Mouse (Mus musculus) C2C12 (cell line): Measurements from ENCODE around the gene Scarb1. TPM values are rescaled to one million over a fixed set of nuclear protein-coding genes. Genes with fewer than 3 reads are reported as not detected.

Source experiments
- H3K27me3 ChIP-seq: one replicate; pipeline ENCODE4 v1.6.1; 2011; ENCODE audit not compliant: control insufficient read depth, insufficient read depth, insufficient read length
- H3K36me3 ChIP-seq: one replicate; pipeline ENCODE4 v1.6.1; 2011; ENCODE audit not compliant: control insufficient read depth, insufficient read depth
- H3K4me3 ChIP-seq: one replicate; pipeline ENCODE4 v1.5.1; 2011; ENCODE audit warnings: mild to moderate bottlenecking, control low read depth; ENCODE audit not compliant: poor library complexity, insufficient read depth, severe bottlenecking
- H3K79me2 ChIP-seq: one replicate; pipeline ENCODE4 v1.6.1; 2011; ENCODE audit not compliant: control insufficient read depth, insufficient read depth
- H3K79me3 ChIP-seq: one replicate; pipeline ENCODE4 v1.6.1; 2011; ENCODE audit warnings: low read depth, control low read depth
- H3ac ChIP-seq: one replicate; pipeline ENCODE3; 2011; ENCODE audit warnings: low read depth; ENCODE audit not compliant: control insufficient read depth, insufficient read length
- CEBPB ChIP-seq: IDR thresholded peaks from one replicate; pipeline ENCODE4 v1.6.1; 2011; ENCODE audit warnings: low read depth, mild to moderate bottlenecking, control low read depth, moderate library complexity
- CTCF ChIP-seq: IDR thresholded peaks from one replicate; pipeline ENCODE4 v1.5.1; 2011; ENCODE audit not compliant: control insufficient read depth, insufficient read depth, insufficient read length
- FOSL1 ChIP-seq: IDR thresholded peaks from one replicate; pipeline ENCODE4 v1.8.0; 2011; ENCODE audit warnings: mild to moderate bottlenecking, low read length; ENCODE audit not compliant: poor library complexity, insufficient read depth, severe bottlenecking
- MAX ChIP-seq: IDR thresholded peaks from one replicate; pipeline ENCODE4 v1.6.1; 2011; ENCODE audit warnings: mild to moderate bottlenecking, control low read depth
- MYOD1 ChIP-seq: IDR thresholded peaks from one replicate; pipeline ENCODE4 v1.6.1; 2011; ENCODE audit warnings: low read depth; ENCODE audit not compliant: control insufficient read depth, insufficient read length
- MYOG ChIP-seq: IDR thresholded peaks from one replicate; pipeline ENCODE4 v1.6.1; 2011; ENCODE audit not compliant: control insufficient read depth, insufficient read length; ENCODE audit errors: extremely low read depth
- USF1 ChIP-seq: IDR thresholded peaks from one replicate; pipeline ENCODE4 v1.6.1; 2011; ENCODE audit warnings: low read depth, mild to moderate bottlenecking, control low read depth, moderate library complexity
- polyA plus RNA-seq: library from polyadenylated mRNA; unstranded; fragments of >200 nt; fragmentation: generic; extraction: Trizol; gene quantifications from one replicate; pipeline ENCODE4 v1.2.1, GENCODE M21; 2012; ENCODE audit warnings: missing spikeins

Scarb1 gene
- polyA plus RNA-seq, 1 experiment: 31.4 TPM

- no peaks in the 10 kb centered on the region for H3K27me3 ChIP-seq
- H3K79me3 ChIP-seq: no peaks in the 10 kb centered on the region
- TF ChIP-seq MYOD1: no peak
- TF ChIP-seq MAX: no peak
- no peak for TF ChIP-seq CTCF
- TF ChIP-seq USF1: no peak
- no peak for TF ChIP-seq MYOG
- no peak for TF ChIP-seq CEBPB
- no peak for TF ChIP-seq FOSL1
- no peak overlapping the region for H3K4me3 ChIP-seq
- no peaks in the 10 kb centered on the region for H3K36me3 ChIP-seq
- H3K79me2 ChIP-seq: no peaks in the 10 kb centered on the region
- no peak overlapping the region for H3ac ChIP-seq
Measured at GRCm38 (mm10) chr5:125278314-125278713, 62.6 kb downstream of the Scarb1 start.

GRCm38 (mm10) chr5:125277313-125277712, 63.6 kb downstream of the Scarb1 start:
- H3K4me3 ChIP-seq: no peak overlapping the region
- H3K36me3 ChIP-seq: no peaks in the 10 kb centered on the region
- no peaks in the 10 kb centered on the region for H3K79me2 ChIP-seq
- H3ac ChIP-seq: no peak overlapping the region
- no peaks in the 10 kb centered on the region for H3K27me3 ChIP-seq
- H3K79me3 ChIP-seq: no peaks in the 10 kb centered on the region
- TF ChIP-seq MAX (no peak), CEBPB (no peak), MYOD1 (no peak), CTCF (no peak), MYOG (no peak), USF1 (no peak), FOSL1 (no peak)

- H3K79me2 ChIP-seq: no peaks in the 10 kb centered on the region
- no peaks in the 10 kb centered on the region for H3K36me3 ChIP-seq
- H3K27me3 ChIP-seq: no peaks in the 10 kb centered on the region
- no peak overlapping the region for H3ac ChIP-seq
- H3K79me3 ChIP-seq: no peaks in the 10 kb centered on the region
- H3K4me3 ChIP-seq: no peak overlapping the region
- no peak for TF ChIP-seq USF1
- no peak for TF ChIP-seq CTCF
- TF ChIP-seq MAX: no peak
- no peak for TF ChIP-seq FOSL1
- no peak for TF ChIP-seq MYOG
Measured at GRCm38 (mm10) chr5:125276765-125277164, 64.1 kb downstream of the Scarb1 start.

GRCm38 (mm10) chr5:125275315-125275714, 65.6 kb downstream of the Scarb1 start:
- H3ac ChIP-seq: no peak overlapping the region
- H3K4me3 ChIP-seq: no peak overlapping the region
- no peaks in the 10 kb centered on the region for H3K36me3 ChIP-seq
- H3K79me3 ChIP-seq: no peaks in the 10 kb centered on the region
- H3K27me3 ChIP-seq: no peaks in the 10 kb centered on the region
- H3K79me2 ChIP-seq: no peaks in the 10 kb centered on the region
- TF ChIP-seq FOSL1 (no peak), MYOD1 (no peak), CEBPB (no peak), USF1 (no peak), MAX (no peak), CTCF (no peak), MYOG (no peak)

GRCm38 (mm10) chr5:125274773-125275172, 66.1 kb downstream of the Scarb1 start:
- TF ChIP-seq USF1: no peak
- TF ChIP-seq CTCF: no peak
- TF ChIP-seq MAX: no peak
- no peak for TF ChIP-seq MYOD1
- no peak for TF ChIP-seq MYOG
- no peak for TF ChIP-seq FOSL1
- no peak for TF ChIP-seq CEBPB
- no peaks in the 10 kb centered on the region for H3K36me3 ChIP-seq
- no peak overlapping the region for H3K4me3 ChIP-seq
- H3K79me3 ChIP-seq: no peaks in the 10 kb centered on the region
- H3ac ChIP-seq: no peak overlapping the region
- no peaks in the 10 kb centered on the region for H3K27me3 ChIP-seq
- no peaks in the 10 kb centered on the region for H3K79me2 ChIP-seq

GRCm38 (mm10) chr5:125274182-125274581, 66.7 kb downstream of the Scarb1 start:
- TF ChIP-seq MYOD1: no peak
- no peak for TF ChIP-seq USF1
- TF ChIP-seq MAX: no peak
- no peak for TF ChIP-seq FOSL1
- TF ChIP-seq MYOG: no peak
- no peak for TF ChIP-seq CEBPB
- TF ChIP-seq CTCF: no peak
- no peaks in the 10 kb centered on the region for H3K36me3 ChIP-seq

More at GRCm38 (mm10) chr5:125274182-125274581, 66.7 kb downstream of the Scarb1 start:
- no peaks in the 10 kb centered on the region for H3K79me3 ChIP-seq
- H3K27me3 ChIP-seq: no peaks in the 10 kb centered on the region
- no peaks in the 10 kb centered on the region for H3K79me2 ChIP-seq
- H3K4me3 ChIP-seq: no peak overlapping the region
- no peak overlapping the region for H3ac ChIP-seq
